Mouse (Mus musculus): Measurements from ENCODE around the gene Sccpdh.
"Not testable (repeated sequence)": the region's sequence is repeated elsewhere in the genome, so short reads cannot be mapped to it uniquely, and the experiment has no call there.

The Sccpdh gene

GRCm38 (mm10) chr1:179668836-179669537 is 977 bp downstream of the Sccpdh start:
- DNase-seq, result no peak

GRCm38 (mm10) chr1:179674355-179674754 is 6.3 kb downstream of the Sccpdh start:
- no peak for DNase-seq

- no peak for DNase-seq
Measured at GRCm38 (mm10) chr1:179677031-179677430, 9.0 kb downstream of the Sccpdh start.

GRCm38 (mm10) chr1:179679326-179679725 is 11.3 kb downstream of the Sccpdh start:
- DNase-seq, result no peak

- DNase-seq, result not testable (repeated sequence)
Measured at GRCm38 (mm10) chr1:179682753-179683152, 14.7 kb downstream of the Sccpdh start.

GRCm38 (mm10) chr1:179686348-179686747 is 18.3 kb downstream of the Sccpdh start:
- DNase-seq, result no peak

GRCm38 (mm10) chr1:179686781-179687180 is 18.8 kb downstream of the Sccpdh start:
- no peak for DNase-seq

GRCm38 (mm10) chr1:179687305-179687704 is 19.3 kb downstream of the Sccpdh start:
- no peak for DNase-seq

GRCm38 (mm10) chr1:179687966-179688365 is 20.0 kb downstream of the Sccpdh start:
- no peak for DNase-seq

- no peak for DNase-seq
Measured at GRCm38 (mm10) chr1:179688415-179688814, 20.4 kb downstream of the Sccpdh start.

GRCm38 (mm10) chr1:179688914-179689313 is 20.9 kb downstream of the Sccpdh start:
- DNase-seq, result no peak

GRCm38 (mm10) chr1:179689479-179689878 is 21.5 kb downstream of the Sccpdh start:
- no peak for DNase-seq

- no peak for DNase-seq
Measured at GRCm38 (mm10) chr1:179704150-179704549, 36.1 kb downstream of the Sccpdh start.

GRCm38 (mm10) chr1:179705154-179705553 is 37.1 kb downstream of the Sccpdh start:
- no peak for DNase-seq

- DNase-seq, result no peak
Measured at GRCm38 (mm10) chr1:179709390-179709789, 41.4 kb downstream of the Sccpdh start.

GRCm38 (mm10) chr1:179710739-179711138 is 42.7 kb downstream of the Sccpdh start:
- no peak for DNase-seq

GRCm38 (mm10) chr1:179712658-179713057 is 44.6 kb downstream of the Sccpdh start:
- DNase-seq, result no peak

- no peak for DNase-seq
Measured at GRCm38 (mm10) chr1:179713367-179713766, 45.4 kb downstream of the Sccpdh start.

GRCm38 (mm10) chr1:179715289-179715688 is 47.3 kb downstream of the Sccpdh start:
- not testable (repeated sequence) for DNase-seq

GRCm38 (mm10) chr1:179715786-179716185 is 47.8 kb downstream of the Sccpdh start:
- DNase-seq, result no peak

GRCm38 (mm10) chr1:179722811-179723469 is 54.9 kb downstream of the Sccpdh start:
- DNase-seq, result no peak

- DNase-seq, result no peak
Measured at GRCm38 (mm10) chr1:179728661-179729060, 60.7 kb downstream of the Sccpdh start.

- DNase-seq, result no peak
Measured at GRCm38 (mm10) chr1:179731391-179731790, 63.4 kb downstream of the Sccpdh start.
